Mouse (Mus musculus): ENCODE measurements around the gene 1700019D03Rik.

Gene 1700019D03Rik

DNA sequence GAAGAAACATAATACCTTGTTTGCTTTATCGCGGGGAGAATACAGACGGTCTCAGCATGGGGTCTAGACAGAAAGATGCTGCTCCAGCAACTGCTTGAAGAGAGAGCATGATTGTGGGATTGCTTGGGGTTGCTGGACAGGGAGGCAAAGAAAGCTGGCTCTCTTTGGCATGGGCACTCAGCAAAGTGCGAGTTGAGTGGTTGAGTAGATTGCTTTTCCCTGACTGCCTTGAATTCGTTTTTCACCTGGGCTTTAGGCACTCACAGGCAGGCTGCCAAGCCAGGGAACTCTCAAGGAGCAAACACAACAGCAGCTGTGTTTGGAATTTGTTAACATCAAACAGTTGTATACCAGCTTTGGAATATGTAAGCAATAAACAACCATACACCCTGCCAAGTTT lies at the start of gene 1700019D03Rik:
Gene 1700019D03Rik (minus strand): TSS at position 101 of the 400 bp plus-strand sequence.
- peak; percentile 20 for DNase-seq

DNA sequence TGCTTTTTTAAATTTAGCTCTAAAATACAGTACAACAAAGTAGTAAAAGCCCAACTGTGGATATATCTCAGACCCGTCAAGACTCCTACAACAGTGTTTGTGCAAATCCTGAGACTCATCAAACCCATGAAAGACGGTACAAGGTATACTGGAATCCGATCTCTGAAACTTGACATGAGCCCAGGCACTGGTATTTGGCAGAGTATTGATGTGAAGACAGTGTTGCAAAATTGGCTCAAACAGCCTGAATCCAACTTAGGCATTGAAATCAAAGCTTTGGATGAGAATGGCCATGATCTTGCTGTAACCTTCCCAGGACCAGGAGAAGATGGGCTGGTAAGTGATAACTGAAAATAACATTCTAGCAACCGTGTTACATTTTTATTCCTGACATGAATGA lies 43.9 kb upstream of the 1700019D03Rik start:
- DNase-seq = no peak

DNA sequence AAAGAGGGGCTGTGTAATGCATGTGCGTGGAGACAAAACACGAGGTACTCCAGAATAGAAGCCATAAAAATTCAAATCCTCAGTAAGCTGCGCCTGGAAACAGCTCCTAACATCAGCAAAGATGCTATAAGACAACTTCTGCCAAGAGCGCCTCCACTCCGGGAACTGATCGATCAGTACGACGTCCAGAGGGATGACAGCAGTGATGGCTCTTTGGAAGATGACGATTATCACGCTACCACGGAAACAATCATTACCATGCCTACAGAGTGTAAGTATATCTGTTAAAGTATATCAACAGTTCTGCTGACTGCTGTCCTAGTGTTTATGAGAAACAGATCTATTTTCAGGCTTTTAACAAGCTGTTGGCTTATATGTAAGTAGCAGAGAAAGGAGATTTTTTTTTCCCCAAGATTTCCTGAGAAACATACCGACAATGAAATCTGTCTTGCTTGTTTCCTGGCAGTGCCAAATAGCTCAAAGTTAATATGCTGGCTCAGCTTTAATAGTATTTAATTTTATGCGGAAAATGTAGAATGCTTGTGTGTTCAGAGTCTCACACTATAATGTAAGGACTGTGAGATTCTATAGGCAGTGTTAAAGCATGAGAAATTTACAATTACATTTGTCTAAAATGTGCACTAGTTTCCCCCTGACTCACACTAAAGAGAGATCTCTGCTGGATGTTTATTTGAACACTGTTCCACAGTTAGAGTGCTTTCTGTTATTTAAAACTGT lies 42.1 kb upstream of the 1700019D03Rik start:
- DNase-seq = no peak

DNA sequence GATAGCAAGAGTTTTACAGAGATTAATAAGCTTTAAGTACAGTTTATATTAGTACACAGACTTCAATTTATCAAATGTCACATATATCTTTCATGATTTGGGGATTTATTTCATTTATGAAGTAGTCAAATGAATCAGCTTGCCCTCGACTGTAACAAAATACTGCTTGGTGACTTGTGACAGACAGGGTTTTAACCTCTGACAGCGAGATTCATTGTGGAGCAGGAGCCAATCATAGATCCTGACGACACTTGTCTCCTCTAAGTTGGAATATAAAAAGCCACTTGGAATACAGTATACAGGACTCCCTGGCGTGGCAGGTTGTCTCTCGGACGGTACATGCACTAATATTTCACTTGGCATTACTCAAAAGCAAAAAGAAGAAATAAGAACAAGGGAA lies 41.4 kb upstream of the 1700019D03Rik start, which contains the start of gene Mstn:
Gene Mstn (plus strand): TSS at position 301 of the 400 bp plus-strand sequence.
- DNase-seq = no peak

DNA sequence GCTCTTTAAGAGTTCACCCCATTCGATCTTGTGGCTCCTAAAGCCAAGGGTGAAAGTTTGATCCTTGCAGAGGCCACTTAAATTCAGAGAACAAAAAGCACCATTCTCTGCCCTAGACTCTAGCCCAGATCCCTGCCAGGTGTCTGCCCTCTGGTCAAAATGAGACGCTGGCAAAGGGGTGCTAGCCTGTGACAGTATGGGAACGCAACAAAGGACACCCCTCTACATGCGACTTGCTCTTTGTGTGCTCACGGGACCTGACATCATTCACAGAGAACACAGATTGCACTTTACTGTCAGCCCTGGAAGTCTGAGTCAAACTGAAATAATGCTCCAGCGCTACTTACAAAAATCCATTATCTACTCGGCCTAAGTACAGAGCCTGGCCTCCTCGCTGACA lies 40.5 kb upstream of the 1700019D03Rik start:
- DNase-seq = no peak

DNA sequence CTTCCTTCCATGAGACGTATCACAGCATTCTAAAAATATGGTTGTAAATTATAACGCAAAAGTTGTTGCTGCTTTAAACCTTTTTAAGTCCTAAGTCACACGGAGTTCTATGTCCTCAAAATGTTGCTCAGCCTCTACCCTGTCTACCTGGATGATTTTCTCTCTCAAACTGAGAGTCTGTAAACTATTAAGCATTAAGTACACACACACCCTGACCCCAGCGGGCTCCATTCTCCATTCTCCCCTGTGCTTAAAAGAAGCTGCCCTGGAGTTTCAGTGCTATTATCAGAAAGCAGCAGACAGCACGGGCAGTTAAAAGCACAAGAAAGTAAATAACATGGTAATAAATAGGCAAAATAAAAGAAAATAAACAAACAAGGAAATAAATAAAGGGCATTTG lies 39.1 kb upstream of the 1700019D03Rik start:
- no peak for DNase-seq

DNA sequence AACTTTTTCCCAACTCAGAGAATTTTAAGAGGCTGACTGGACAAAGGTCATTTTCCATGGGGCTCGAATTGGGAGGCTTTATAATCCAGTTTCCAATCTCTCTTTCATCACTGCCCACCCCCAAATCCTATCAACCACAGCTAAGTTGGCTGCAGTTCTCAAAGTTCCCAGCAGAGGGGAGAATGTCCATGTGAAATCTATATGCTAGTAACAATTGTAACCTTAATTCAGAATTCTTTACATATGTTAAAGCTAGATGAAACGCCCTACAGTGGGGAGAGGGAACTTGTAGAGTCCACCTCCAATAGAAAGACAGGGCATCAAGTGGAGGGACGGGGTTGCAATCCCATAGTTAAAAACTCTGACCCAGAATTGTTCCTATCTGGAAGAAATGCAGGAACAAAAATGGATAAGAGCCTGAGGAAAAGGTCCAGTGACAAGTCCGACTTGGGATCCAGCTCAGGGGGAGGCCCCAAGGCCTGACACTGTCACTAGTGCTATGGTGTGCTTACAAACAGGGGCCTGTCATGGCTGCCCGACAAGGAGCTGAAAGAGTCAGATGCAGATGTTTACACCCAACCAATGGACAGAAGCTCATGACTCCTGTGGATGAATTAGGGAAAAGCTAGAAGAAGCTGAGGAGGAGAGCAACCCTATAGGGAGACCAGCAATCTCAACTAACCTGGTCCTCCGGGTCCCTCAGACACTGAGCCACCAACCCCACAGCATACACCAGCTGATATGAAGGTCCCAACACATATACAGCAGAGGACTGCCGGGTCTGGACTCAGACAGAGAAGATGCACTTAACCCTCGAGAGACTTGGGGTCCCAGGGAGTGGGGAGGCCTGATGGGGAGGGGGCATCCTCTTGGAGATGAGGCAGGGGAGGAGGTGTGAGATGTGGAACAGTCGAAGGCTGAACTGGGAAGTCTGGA lies 33.4 kb upstream of the 1700019D03Rik start:
- peak; percentile 75 for DNase-seq

DNA sequence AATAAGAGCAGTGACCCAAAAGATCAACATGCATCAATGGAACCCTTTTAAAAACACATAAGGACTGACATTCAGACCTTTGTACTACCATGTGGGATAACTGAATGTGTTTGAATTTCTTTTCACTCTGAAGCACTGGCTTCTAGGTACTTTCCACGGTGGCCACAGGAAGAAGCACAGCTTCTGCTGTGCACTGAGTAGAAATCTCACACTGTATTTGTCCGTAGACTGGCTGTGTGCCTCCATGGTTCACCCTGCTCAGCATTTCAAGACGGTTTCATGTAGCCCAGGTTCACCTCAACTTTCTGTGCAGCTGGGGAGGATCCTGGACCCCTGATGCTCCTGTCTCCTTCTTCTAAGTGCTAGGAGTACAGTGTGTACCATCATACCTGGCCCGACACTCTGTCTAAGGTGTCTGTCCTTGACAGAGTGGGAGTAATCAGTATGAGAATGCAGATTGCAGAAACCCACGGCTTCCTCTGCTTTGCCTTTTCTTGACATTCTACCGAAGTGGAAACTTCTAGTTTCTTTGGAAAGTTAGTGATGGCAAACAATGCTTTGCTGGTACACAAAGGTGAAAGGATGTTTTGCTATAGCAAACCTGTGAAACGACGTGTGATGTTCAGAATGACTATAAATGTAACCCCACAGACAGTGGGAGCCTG lies 29.9 kb upstream of the 1700019D03Rik start:
- DNase-seq = no peak

DNA sequence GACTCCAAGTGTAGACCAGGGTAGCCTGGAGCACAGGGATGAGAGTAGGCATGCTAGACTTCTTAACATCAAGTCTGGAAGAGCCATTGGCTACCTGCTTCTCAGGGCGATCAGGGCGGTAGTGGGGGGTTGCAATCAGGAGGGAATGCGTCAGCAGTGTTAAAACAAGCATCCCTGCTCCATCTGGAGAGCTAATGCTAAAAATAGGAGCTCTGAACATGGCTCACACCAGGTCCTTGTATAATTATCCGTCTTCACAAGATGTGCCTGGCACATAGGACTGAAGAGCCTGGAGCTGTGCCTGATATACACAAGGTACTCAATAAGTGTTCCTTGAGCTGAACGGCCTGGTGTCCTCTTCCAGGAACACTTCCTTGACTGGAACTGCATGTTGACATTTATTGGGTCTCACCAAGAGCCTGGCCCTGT lies 17.5 kb upstream of the 1700019D03Rik start:
- DNase-seq = peak; percentile 77

DNA sequence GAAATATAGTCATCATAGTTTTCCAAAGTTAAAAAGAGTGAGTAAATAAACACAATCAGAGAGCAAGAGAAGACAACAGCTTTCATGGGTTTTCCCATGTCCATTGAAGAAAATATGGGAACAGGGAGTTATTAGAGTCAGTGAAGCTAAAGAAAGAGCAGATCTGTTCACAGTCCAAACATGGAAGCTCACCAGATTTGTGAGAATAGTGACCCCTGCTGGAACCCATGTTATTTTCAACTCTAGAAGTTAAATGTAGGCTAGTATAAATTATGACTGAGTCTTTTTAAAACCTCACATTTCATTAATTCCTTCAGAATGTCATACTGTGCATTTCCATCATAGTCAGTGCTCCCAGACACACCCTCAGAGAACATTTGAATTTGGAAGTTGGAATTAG lies 12.6 kb upstream of the 1700019D03Rik start:
- peak; percentile 73 for DNase-seq

DNA sequence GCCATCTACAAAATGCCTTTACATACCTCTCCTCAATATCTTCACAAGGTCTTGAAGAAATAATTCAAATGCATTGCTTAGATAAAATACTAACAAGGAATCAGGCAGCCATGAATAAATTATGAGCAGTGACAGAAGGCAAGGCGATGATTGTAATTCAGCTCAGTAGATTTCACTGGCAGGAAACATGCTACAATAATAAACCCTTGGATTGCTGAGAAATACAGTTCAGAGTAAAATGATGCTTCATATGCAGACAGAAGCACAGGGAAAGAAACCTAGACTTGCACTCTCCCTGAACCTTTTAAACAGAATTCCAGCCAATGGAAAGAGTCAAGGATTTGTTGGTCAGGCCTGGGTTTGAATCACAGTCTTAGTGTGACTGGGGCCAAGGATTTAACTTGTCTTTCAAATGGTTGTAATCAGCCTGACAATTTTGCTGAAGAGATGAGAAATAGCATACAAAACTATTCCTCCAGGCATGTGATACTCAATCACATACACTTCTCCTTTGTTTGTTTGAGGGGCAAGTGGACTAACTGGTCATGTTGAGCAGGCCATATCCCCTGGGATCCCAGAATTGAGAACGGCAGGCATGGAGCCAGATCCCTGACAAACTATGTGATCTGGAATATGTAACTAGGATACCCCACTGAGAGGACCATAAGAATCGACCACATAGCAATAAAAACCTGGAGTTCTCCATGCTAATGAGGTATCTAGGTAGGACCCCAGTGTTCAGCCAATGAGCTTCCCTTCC lies 1.1 kb downstream of the 1700019D03Rik start:
- DNase-seq = peak; percentile 36

DNA sequence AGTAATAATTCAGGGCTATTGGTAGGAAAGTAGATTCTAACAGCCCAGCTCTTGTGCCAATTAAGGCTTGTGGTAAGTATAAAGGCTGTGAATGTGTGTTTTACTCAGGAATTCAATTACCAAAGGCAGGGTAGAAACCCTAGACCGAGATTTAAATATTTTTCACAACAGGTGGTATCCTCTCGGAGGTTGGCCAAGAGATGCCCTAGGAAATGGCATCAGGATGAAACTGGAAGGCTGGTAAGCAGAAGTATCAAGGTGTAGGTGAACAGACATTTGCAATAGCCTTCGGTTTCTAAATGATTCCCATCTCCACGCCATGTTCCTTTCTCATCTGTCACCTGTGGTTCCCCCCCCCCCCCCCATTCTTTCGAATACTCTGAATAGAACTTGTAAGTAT lies 4.4 kb downstream of the 1700019D03Rik start:
- peak; percentile 53 for DNase-seq

DNA sequence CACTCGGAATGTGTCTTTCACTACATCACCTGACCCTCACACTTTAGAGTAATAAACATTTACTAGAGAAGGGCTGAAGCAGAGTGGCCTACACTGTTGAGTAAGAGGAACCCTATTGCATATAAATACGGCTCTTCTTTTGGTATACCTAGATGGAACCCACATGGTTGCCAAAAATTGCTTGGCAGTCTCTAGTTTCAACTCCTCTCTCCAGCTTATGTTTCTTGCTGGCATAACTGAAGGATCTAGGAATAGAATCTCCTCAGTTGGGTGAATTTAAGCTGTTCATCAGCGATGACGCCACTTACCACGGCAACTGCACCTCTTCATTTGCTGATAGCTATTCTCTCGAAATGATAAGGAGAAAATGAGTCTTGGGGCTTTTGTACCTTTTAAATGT lies 5.3 kb downstream of the 1700019D03Rik start:
- DNase-seq = peak; percentile 29

DNA sequence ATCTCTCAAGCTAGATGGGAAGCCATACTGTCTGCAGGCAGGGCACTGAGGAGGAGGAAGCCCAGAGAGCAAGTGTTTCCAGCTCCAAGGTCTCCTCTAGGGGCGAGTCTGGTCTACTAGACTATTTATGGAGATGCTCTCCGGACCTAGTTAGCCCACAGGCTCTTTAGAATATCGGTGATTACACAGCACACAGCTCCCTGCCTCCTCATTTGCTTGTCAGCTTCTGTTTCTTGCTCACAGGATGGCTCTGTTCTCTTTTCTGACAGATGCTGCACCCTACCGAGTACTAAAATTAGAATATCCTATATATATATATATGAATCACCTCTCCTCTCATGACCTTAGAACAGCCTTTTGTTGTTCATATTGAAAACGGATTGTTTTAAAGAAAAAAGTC lies 33.3 kb downstream of the 1700019D03Rik start:
- DNase-seq = peak; percentile 78

DNA sequence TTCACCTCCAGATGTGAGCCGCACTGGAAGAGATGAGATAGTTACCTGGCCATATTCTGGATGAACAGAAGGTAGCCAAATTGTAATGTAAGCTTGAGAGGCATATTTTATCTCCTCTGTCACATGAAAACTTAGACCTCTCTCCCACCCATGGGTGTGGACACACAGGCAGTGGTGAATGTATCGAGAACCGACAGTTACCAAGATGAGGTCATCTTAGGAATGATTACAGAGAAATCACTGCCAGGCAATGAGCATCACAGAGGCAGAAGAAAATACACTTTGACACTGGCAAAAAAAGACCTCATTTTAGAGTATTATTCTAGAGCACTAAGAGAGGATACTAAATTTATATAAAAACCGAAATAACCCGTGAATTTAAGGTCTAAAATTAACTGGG lies 46.8 kb downstream of the 1700019D03Rik start:
- DNase-seq = no peak

DNA sequence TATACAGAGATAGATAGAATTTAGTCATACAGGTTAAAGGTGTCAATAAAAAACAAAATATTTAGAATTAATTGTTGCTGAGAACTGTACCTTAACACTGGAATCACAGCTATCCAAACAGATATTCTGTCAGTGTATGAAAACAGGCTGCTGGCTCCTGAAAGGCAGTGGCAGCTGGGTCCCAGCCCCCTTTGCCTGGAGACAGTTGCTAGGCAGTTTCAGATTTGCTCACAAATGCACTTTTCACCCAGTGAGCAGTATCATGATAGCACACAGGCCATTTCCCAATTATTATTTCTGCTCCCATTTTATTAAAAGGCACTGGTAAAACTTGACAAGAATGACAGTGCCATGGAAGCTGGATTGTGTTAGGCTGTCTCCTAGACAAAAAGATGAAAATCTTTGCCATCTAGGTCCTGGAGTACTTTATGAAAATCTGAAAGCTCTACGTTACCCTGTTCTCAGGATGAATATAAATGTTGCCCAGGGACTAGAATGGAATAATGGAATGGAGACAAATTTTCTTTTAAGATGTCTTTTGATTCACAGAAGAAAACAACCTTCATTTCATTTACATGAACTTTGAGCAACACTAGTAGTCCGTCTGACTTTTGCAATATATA lies 48.0 kb downstream of the 1700019D03Rik start:
- no peak for DNase-seq

DNA sequence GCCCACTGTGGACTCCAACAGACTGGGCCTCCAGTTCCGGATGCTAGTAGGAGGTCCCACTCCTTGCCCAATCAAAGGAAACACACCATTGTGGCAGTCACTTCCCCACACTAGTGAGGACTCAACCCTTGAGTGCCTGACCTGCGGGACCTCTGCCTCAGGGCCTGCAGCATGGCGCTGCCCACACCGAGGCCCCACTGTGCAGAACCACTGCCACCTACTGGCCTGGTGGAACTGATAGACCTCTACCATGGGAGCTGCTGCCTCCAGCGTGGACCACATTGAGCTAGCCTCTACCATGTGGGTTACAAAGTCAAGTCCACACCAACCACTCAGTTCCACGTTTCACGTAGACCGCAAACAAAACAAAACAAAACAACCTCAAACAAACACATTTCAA lies 55.4 kb downstream of the 1700019D03Rik start:
- DNase-seq = no peak

DNA sequence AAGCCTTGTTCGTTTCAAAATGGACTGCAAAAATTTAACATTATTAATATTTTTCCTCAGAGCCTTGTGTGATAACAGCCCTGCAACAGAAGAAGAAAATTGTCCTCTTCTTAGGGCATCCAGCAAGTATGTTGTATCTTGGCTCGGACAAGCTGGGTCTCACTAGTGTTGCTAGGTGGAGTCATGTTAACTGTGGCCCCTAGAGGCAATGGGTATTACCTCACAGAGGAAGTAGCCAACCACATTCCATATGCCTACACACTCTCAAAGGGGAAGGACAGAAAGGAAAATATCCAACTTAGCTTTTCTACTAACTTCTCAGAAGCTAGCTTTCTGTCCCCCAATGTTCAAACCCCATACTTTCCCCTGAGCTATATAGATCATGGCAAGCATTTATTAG lies 56.9 kb downstream of the 1700019D03Rik start:
- DNase-seq = no peak

DNA sequence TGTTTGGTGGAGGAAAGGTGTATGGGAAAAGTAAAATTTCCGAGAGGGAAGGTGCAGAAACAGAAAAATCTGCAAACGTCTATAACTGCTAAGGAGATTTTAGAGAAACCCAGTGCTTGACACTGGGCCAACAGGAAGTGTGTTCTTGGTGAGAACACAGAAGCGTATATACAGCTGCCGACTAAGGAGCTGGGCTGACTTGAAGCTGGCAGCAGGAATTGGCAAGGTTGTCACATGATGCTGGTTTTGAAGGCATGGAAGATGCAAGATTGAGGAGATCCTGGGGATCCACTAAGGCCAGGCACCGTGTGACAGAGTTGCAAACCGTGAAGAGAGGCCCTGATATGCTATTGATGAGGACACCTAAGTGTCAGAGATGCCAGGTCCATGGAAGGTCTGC lies 59.8 kb downstream of the 1700019D03Rik start:
- DNase-seq = no peak

DNA sequence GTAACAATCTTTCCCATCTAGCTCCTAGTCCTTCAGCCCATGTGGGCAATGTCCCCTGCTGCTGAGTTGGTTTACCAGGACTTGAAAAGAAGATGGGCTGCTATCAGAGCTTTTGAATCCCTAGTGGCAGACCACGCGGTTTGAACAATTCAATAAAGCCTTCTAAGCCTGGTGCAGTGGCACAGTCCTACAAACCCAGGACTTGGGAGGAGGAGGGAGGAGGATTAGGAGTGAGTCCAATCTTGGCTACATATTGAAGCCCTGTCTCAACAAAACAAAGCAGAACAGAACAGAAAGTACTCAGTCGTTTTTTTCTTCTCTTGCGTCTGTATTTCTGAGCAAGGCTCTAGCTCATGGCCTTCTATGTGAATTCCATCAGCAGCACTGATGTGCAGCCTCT lies 63.2 kb downstream of the 1700019D03Rik start:
- DNase-seq = no peak

DNA sequence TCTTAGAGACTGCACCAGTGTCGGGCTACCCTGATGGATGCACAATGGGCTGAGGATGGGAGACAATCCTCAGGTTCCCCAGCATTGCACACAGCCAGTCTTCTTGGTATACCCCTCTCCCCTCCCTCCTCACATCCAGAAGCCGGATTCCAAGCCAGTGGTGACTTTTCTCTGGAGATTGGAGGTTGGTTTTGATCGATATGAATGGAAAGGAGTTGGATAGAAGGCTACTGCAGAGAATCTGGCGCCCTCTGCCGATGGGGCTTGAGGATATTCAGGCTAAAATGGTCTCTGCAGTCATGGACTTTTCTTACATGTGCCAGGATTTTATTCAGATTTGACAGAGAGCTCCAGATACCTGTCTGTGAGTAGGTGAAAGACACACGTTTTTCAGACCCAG lies 64.9 kb downstream of the 1700019D03Rik start:
- peak; percentile 55 for DNase-seq

DNA sequence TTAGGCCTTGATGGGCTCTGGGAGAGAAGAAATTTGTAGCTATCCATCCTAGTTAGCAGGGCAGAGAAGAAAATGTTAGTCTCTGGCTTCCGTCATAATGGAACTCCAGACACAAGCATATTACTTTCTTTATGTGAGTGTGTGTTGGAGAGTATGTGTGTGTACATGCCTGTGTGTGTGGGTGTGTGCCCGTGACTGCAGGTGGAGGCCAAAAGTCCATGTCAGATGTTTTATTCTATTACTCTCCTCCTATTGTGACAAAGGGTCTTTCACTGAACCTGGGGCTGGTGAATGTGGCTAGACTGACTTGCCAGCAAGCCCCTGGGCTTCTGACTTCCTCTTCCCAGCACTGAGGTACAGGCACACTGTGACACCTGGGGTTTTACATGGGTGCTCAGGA lies 65.5 kb downstream of the 1700019D03Rik start:
- DNase-seq = no peak

Measured in cerebellum, adult 9-10 months (tissue).